Mouse (Mus musculus) stomach, postnatal 0 days (tissue): ENCODE results near the gene Jam3. TPM values are rescaled to one million over a fixed set of nuclear protein-coding genes. Genes with fewer than 3 reads are reported as not detected.

ENCODE experiments used
- ATAC-seq: fragments of 200-750 bp; cut with Nextera tagmentation; 2 replicates; pipeline ENCODE4 v1.8.0; 2017; ENCODE audit not compliant: low FRiP score, low TSS enrichment
- DNase-seq: peaks from one replicate; pipeline ENCODE4 v3.0.0-alpha.2; 2016; ENCODE audit warnings: low spot score
- H3K27ac ChIP-seq: fragments of 300-500 bp; sonication (generic); replicated peaks from 2 replicates; pipeline ENCODE4 v1.5.1; 2014; ENCODE audit warnings: mild to moderate bottlenecking, control low read depth
- H3K27me3 ChIP-seq: fragments of 300-500 bp; sonication (generic); 2 replicates; pipeline ENCODE4 v1.6.1; 2014; ENCODE audit warnings: low read length; ENCODE audit not compliant: control insufficient read depth, insufficient read depth
- H3K36me3 ChIP-seq: fragments of 300-500 bp; sonication (generic); 2 replicates; pipeline ENCODE4 v1.6.1; 2014; ENCODE audit warnings: low read length, mixed read lengths; ENCODE audit not compliant: control insufficient read depth, insufficient read depth
- H3K4me1 ChIP-seq: fragments of 300-500 bp; sonication (generic); replicated peaks from 2 replicates; pipeline ENCODE4 v1.6.1; 2014; ENCODE audit warnings: antibody characterized with exemption; ENCODE audit not compliant: control insufficient read depth, insufficient read depth
- H3K4me2 ChIP-seq: fragments of 300-500 bp; sonication (generic); replicated peaks from 2 replicates; pipeline ENCODE4 v1.6.1; 2014; ENCODE audit warnings: low read depth, mild to moderate bottlenecking, control low read depth, moderate library complexity
- H3K4me3 ChIP-seq: fragments of 300-500 bp; sonication (generic); 2 replicates; pipeline ENCODE4 v1.5.1; 2014; ENCODE audit warnings: low read depth, low read length, control low read depth
- H3K9ac ChIP-seq: fragments of 300-500 bp; sonication (generic); 2 replicates; pipeline ENCODE4 v1.6.1; 2014; ENCODE audit warnings: mild to moderate bottlenecking, low read length, control low read depth, mixed read lengths
- H3K9me3 ChIP-seq: fragments of 300-500 bp; sonication (generic); 2 replicates; pipeline ENCODE4 v1.6.1; 2016; ENCODE audit warnings: low read length; ENCODE audit not compliant: control insufficient read depth
- CTCF ChIP-seq: IDR thresholded peaks from 2 replicates; pipeline ENCODE4 v1.5.1; 2016; ENCODE audit warnings: antibody characterized with exemption, low read depth, mild to moderate bottlenecking, moderate library complexity
- EP300 ChIP-seq: optimal IDR thresholded peaks from 2 replicates; pipeline ENCODE3; 2016; ENCODE audit warnings: antibody characterized with exemption
- WGBS: fragments of 180-500 bp; shearing (Covaris S2); extraction: QIAGEN DNeasy Blood & Tissue Kit; methylation state at CpG from one replicate; pipeline ENCODE4 v1.1.7; 2014; 5-methylcytosine and 5-hydroxymethylcytosine counted together
- polyA plus RNA-seq: library from polyadenylated mRNA; unstranded; fragments of >200 nt; fragmentation: Nextera tagmentation; extraction: Ambion mirVana; gene quantifications from 2 replicates; pipeline ENCODE4 v1.2.1, GENCODE M21; 2015

The Jam3 gene
- polyA plus RNA-seq, 1 experiment from 2014 or later: 30.8 TPM

DNA sequence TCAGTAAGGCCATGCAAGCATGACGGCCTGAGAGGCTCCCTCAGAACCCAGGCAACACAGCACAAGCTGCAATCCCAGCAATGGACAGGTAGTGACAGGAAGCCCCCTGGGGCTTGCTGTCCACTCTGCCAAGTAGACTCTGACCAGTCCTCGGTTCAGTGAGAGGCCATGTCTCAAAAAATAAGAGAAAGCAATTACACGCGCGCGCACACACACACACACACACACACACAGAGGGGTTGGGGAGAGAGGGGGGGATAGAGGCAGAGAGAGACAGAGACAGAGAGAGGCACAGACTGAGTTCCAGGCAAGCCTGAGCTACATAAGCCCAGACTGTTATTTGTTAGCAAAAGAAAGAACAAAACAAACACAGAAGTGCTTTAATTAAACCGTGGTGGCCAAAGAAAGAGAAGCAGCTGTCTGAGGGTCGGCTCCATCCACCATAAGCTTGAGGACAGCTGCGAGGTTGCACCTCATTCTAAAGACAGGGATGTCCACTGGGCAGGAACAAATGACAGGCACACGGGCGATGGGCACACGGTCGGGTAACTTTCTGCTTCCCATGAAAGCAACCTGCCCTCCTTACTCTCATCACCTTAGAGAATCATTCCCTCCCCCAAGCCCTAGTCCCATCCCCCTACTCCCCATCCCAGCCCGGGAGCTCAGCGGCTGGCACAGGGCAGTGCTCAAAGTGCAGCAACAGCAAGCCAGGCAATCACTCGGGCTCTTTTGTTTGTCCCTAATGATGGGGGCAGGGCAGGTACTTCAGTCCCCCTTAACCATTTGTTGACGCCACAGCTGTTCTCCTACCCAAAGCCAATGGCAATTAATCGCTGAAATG lies 6.4 kb downstream of the Jam3 start:
- Histone ChIP-seq H3K36me3 (no peaks in the 10 kb centered on the region), H3K4me2 (no peak overlapping the region), H3K27me3 (no peaks in the 10 kb centered on the region), H3K4me1 (no peaks in the 10 kb centered on the region), H3K27ac (no peak overlapping the region), H3K9ac (no peak overlapping the region), H3K9me3 (no peaks in the 10 kb centered on the region), H3K4me3 (no peak overlapping the region)
- DNase-seq (no peak), ATAC-seq (no peak)
- 33% methylated on average over 18 of the region's 18 CpGs for WGBS
- TF ChIP-seq CTCF: no peak
- no peak for TF ChIP-seq EP300

DNA sequence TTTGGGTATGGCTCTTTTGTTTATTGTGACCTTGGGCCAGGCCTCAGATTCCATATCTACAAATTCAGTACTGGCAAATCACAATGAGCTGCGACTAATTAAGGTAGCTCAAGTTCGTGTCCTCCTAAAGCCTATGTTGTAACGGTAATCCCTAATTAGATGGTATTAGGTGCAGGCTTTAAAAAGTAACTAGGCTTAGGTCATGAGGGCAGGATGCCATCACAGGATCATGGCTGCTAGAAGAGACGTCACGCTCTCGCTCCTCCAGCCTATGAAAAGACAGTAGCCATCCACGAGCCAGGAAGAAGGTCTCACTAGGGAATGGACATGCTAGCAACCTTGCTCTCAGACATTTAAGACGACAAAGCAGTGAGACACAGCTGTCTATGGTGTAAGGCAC lies 7.3 kb downstream of the Jam3 start:
- no peak for ATAC-seq
- Histone ChIP-seq H3K36me3 (no peaks in the 10 kb centered on the region), H3K9me3 (no peaks in the 10 kb centered on the region), H3K4me3 (no peak overlapping the region), H3K9ac (no peak overlapping the region), H3K27me3 (no peaks in the 10 kb centered on the region), H3K27ac (no peak overlapping the region), H3K4me2 (no peak overlapping the region), H3K4me1 (no peaks in the 10 kb centered on the region)
- 87% methylated on average over 8 of the region's 8 CpGs for WGBS
- no peak for DNase-seq
- TF ChIP-seq EP300: no peak
- TF ChIP-seq CTCF: no peak

DNA sequence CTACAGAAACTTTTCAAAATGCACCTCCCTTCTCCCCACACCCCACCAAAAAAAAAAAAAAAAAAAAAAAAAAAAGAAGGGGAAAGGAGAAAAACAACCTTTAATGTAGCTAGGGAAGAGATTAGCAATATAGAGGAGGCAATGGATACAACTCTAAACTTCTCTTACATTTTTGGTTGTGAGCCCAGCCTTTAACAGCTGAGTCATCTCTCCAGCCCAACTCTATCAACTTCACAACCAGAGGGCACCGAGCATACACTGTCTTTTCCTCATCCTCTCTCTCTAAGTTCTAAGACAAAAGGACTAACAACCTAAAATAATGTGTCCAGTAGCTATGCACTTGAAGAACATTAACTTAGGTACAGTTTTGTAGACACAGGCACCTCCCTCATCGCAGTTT lies 8.4 kb downstream of the Jam3 start:
- H3K4me2 ChIP-seq: no peak overlapping the region
- no peaks in the 10 kb centered on the region for H3K4me1 ChIP-seq
- no peak overlapping the region for H3K27ac ChIP-seq
- DNase-seq (no peak), ATAC-seq (no peak)
- WGBS: 68% methylated on average over 2 of the region's 2 CpGs
- H3K9ac ChIP-seq: no peak overlapping the region
- H3K27me3 ChIP-seq: no peaks in the 10 kb centered on the region
- H3K9me3 ChIP-seq: no peaks in the 10 kb centered on the region
- no peak overlapping the region for H3K4me3 ChIP-seq
- H3K36me3 ChIP-seq: no peaks in the 10 kb centered on the region
- TF ChIP-seq EP300: no peak
- no peak for TF ChIP-seq CTCF

DNA sequence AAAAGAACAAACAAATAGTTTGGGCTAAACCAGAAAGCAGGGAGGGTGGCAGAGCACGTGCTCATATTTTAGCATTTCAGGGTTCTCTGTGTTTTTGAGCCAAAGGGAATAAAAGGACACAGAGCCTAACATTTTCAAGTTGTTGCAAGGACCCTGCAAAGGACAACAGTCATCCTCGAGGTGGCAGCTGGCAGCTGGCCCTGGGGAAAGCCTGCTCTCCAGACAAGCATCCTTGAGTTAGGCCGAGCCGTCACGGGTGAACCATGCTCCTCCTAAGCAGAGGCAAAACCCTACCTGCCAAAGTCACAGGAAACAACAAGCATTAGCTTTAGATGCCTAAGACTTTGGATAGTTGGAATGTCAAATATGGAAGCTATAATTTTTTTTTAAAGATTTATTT lies 10.2 kb downstream of the Jam3 start:
- no peaks in the 10 kb centered on the region for H3K36me3 ChIP-seq
- no peaks in the 10 kb centered on the region for H3K27me3 ChIP-seq
- no peak overlapping the region for H3K27ac ChIP-seq
- no peaks in the 10 kb centered on the region for H3K4me1 ChIP-seq
- no peak overlapping the region for H3K4me2 ChIP-seq
- no peak for ATAC-seq
- DNase-seq: no peak
- H3K4me3 ChIP-seq: no peak overlapping the region
- H3K9me3 ChIP-seq: no peaks in the 10 kb centered on the region
- H3K9ac ChIP-seq: no peak overlapping the region
- TF ChIP-seq CTCF (no peak), EP300 (no peak)
- 85% methylated on average over 5 of the region's 5 CpGs for WGBS

DNA sequence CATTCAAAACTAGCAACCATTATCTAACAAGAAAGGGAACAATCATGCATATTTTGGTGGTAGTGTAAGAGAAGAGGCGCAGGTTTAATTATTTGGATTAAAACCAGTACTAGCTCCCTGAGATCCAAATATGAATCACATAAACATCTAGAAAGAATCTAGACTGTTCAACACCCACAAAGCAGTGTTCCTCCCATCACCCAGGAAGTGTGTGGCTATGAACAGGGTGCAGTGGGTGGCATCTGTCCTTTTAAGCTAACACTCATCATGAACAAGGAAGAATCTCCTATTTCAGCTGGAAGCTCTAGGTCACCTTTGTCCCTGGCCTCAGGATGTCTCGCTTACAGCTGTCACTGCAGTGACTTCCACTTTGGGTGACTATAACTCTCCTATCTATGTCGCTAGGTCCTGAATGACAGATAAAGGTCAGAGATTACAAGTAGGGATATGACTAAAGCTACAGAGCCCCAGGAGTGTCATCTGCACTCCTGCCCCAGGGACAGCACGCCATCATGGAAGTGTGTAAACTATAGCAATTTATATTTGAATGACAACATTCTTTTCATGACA lies 10.9 kb downstream of the Jam3 start:
- Histone ChIP-seq H3K36me3 (no peaks in the 10 kb centered on the region), H3K9ac (no peak overlapping the region), H3K4me3 (no peak overlapping the region), H3K4me1 (no peaks in the 10 kb centered on the region), H3K27me3 (no peaks in the 10 kb centered on the region), H3K4me2 (no peak overlapping the region), H3K27ac (no peak overlapping the region), H3K9me3 (no peaks in the 10 kb centered on the region)
- TF ChIP-seq CTCF (no peak), EP300 (no peak)
- ATAC-seq: no peak
- 71% methylated on average over 4 of the region's 4 CpGs for WGBS
- no peak for DNase-seq

DNA sequence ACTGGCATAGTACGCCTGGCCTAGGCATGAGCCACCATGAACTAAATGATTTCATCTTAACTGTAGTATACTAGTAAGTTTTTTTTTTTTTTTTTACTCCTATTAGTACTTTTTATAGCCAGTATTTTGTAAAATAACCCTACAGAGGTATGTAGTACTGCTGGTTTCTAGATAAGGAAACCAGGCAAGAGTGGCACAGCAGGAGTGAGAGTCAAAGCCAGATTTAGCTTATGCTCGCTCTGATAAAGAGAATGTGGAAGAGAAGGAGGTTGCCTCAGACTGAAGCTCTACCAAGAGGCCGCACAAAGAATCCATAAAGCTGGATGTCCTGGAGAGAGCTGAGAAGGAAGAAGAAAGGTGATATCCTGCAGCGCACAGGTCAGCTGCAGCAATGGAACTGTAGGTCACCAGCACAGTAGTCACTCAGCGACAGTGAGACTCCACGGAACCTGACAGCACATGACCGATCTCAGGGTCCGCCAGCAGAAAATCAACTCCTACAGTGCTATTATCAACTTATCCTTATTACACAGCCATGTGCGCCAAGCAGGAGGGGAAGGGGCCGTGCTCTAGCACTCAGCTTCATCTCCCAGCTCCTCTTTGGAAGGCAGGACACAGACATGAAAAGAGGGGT lies 14.7 kb downstream of the Jam3 start:
- H3K36me3 ChIP-seq: no peaks in the 10 kb centered on the region
- no peak for ATAC-seq

More for the DNA sequence above, 14.7 kb downstream of the Jam3 start:
- Histone ChIP-seq H3K4me1 (no peaks in the 10 kb centered on the region), H3K4me2 (no peak overlapping the region), H3K9ac (no peak overlapping the region), H3K4me3 (no peak overlapping the region), H3K9me3 (no peaks in the 10 kb centered on the region), H3K27ac (no peak overlapping the region), H3K27me3 (no peaks in the 10 kb centered on the region)
- no peak for DNase-seq
- TF ChIP-seq EP300: no peak
- no peak for TF ChIP-seq CTCF
- WGBS: 95% methylated on average over 10 of the region's 10 CpGs
